Mouse (Mus musculus): Measurements from ENCODE around the gene Ankrd23.

DNA sequence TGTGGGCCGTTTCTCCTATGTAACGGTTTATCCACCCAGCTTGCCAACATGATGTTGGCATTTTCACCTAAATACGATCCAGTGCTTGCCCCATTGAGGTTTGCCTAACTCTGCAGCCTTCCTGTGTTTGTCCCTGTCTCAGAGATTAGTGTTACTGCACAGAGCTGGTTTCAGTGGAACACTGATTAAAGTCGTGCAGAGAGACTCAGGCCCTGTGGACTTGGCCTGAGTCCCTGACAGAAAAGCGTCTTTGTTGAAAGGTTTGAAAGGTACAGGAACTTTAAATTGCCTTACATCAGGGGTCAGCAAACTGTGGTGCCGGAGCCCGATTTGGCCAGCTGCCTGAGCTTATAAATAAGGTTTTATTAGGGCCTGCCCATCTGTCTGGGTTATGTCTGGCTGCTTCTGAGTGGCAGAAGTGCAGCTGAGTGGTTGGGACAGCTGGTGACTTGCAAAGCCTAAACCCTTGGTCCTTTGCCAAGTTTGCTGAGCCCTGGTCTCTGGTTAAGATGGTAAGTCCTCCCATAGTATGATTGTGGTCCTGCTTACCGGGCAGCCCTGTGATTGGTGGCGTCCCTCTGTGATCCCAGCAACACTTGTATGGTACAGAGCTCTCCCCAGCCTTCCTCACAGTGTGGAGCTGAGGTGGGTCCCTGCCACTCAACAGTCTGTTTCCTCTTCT, 13.2 kb downstream of the Ankrd23 start:
- TF ChIP-seq CTCF (IDR thresholded peaks at IDR 0.05 in 2 of 3, conservative IDR thresholded peaks at IDR 0.05 in 1 of 3; ENCODE audit: control insufficient read depth in 1 of 3, insufficient read depth in 1 of 3, low read depth in 2 of 3, low read length in 3 of 3, poor library complexity in 1 of 3, severe bottlenecking in 1 of 3) (no peak), MEF2A (IDR thresholded peaks at IDR 0.05; ENCODE audit: extremely low read depth, insufficient replicate concordance, low read depth, low read length, poor library complexity, severe bottlenecking) (no peak), E2F4 (IDR thresholded peaks at IDR 0.05; ENCODE audit: borderline replicate concordance, low read depth, low read length) (no peak), USF1 (IDR thresholded peaks at IDR 0.05; ENCODE audit: low read depth, low read length) (no peak)

All from MEL (cell line).